Mouse (Mus musculus) heart, adult 2 months (tissue): ENCODE data around the gene Naa60. TPM values are rescaled to one million over a fixed set of nuclear protein-coding genes. Genes with fewer than 3 reads are reported as not detected.
A peak's percentile ranks its signal among the peaks of the same experiment; 100 is the strongest.

ENCODE experiments used
- DNase-seq, 2 experiments: peaks; one replicate each; pipeline ENCODE4 v3.0.0; 2021
- H3K27ac ChIP-seq: fragments of 200-600 bp; 2 replicates; pipeline ENCODE4 v1.8.1; 2022
- H3K27me3 ChIP-seq: fragments of 200-500 bp; 2 replicates; pipeline ENCODE4 v1.6.1; 2012; ENCODE audit warnings: mild to moderate bottlenecking, low read length, inconsistent platforms, mixed read lengths; ENCODE audit not compliant: control insufficient read depth, insufficient read depth
- H3K36me3 ChIP-seq: fragments of 200-500 bp; 2 replicates; pipeline ENCODE4 v1.6.1; 2012; ENCODE audit warnings: low read length, inconsistent platforms; ENCODE audit not compliant: control insufficient read depth, insufficient read depth
- H3K4me1 ChIP-seq: fragments of 200-500 bp; 2 replicates; pipeline ENCODE4 v1.6.1; 2011; ENCODE audit warnings: low read length; ENCODE audit not compliant: control insufficient read depth, insufficient read depth
- H3K4me3 ChIP-seq: fragments of 200-600 bp; 2 replicates; pipeline ENCODE4 v1.8.1; 2022
- H3K79me2 ChIP-seq: fragments of 200-500 bp; replicated peaks from 2 replicates; pipeline ENCODE4 v1.6.1; 2012; ENCODE audit warnings: mild to moderate bottlenecking, inconsistent platforms, low read length, moderate library complexity, mixed read lengths; ENCODE audit not compliant: control insufficient read depth, insufficient read depth
- H3K9ac ChIP-seq: fragments of 200-500 bp; 2 replicates; pipeline ENCODE4 v1.6.1; 2012; ENCODE audit warnings: low read depth, mild to moderate bottlenecking, control low read depth, inconsistent platforms, low read length, mixed read lengths
- CTCF ChIP-seq: fragments of 200-600 bp; IDR thresholded peaks from 2 replicates; pipeline ENCODE4 v1.8.1; 2022; ENCODE audit warnings: antibody characterized with exemption, mild to moderate bottlenecking, moderate library complexity
- EP300 ChIP-seq: fragments of 200-500 bp; IDR thresholded peaks from 2 replicates; pipeline ENCODE4 v1.6.1; 2011; ENCODE audit warnings: low read depth, low read length, control low read depth; ENCODE audit not compliant: insufficient read depth
- POLR2A ChIP-seq: fragments of 200-500 bp; IDR thresholded peaks from 2 replicates; pipeline ENCODE4 v1.6.1; 2011; ENCODE audit warnings: mild to moderate bottlenecking, low read depth, low read length, control low read depth; ENCODE audit not compliant: insufficient read depth
- WGBS: fragments of 180-500 bp; shearing (Covaris S2); methylation state at CpG from one replicate; pipeline ENCODE4 v1.1.7; 2018; 5-methylcytosine and 5-hydroxymethylcytosine counted together
- intact Hi-C: fragments of 180-260 bp; cut with DNase I; formaldehyde crosslinking; loops from one replicate; pipeline ENCODE4 v1.15.1; 2025
- polyA plus RNA-seq: library from polyadenylated mRNA; depleted of rRNA; stranded (reverse); fragments of >200 nt; gene quantifications from 2 replicates; pipeline ENCODE4 v1.2.3, GENCODE M21; 2012
- total RNA-seq, 2 experiments: library from RNA; stranded (reverse); gene quantifications; 2 replicates each; pipeline ENCODE4 v1.2.3; 2021

Gene Naa60
- total and polyA plus RNA-seq, 3 experiments: 48.6 to 50.4 (median 49.4) TPM

DNA sequence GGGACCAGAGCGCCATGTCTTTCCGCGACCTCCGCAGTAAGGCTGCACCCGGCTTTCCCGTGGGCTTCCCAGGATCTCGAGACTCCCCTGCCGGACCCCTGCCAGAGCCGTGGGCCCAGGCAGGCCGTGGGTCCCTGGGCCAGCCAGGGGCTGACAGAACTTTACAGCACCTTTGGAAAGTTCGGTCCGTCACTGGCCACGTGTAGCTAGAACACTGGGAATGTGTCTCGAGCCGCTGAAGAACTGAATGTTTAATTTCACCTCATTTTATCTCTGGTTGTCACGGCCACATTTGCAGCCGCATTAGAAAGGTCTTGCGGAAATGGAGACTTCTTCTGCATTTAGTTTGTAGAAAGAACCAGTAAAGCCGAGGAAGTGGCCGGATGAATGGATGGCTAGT lies 36.9 kb downstream of the Naa60 start:
- Histone ChIP-seq H3K4me3 (peak overlapping the region; percentile 75), H3K4me1 (no peaks in the 10 kb centered on the region), H3K27me3 (no peaks in the 10 kb centered on the region), H3K36me3 (peaks cover 3% of the 10 kb centered on the region), H3K27ac (peak overlapping the region; percentile 90), H3K9ac (peak overlapping the region; percentile 79), H3K79me2 (no peaks in the 10 kb centered on the region)
- TF ChIP-seq CTCF (no peak), POLR2A (no peak), EP300 (no peak)
- DNase-seq: no peak
- WGBS: 3% methylated on average over 20 of the region's 20 CpGs
- intact Hi-C loops: loop anchor here (2.0 kb wide), 2 partner anchors 62 to 94 kb away; partner anchors contain the start of genes Slx4 and Zfp174

GRCm38 (mm10) chr16:3920756-3921155 lies 48.6 kb downstream of the Naa60 start:
- Histone ChIP-seq H3K79me2 (no peaks in the 10 kb centered on the region), H3K36me3 (no peaks in the 10 kb centered on the region; the same call in 1 of the 2 replicates), H3K4me3 (no peak overlapping the region), H3K27me3 (no peaks in the 10 kb centered on the region), H3K4me1 (no peaks in the 10 kb centered on the region), H3K9ac (no peak overlapping the region), H3K27ac (no peak overlapping the region)
- no peak for TF ChIP-seq POLR2A
- TF ChIP-seq CTCF: no peak
- TF ChIP-seq EP300: no peak
- no peak for DNase-seq
- intact Hi-C loops: no loop called here
- 67% methylated on average over 2 of the region's 2 CpGs for WGBS

- Histone ChIP-seq H3K27me3 (no peaks in the 10 kb centered on the region), H3K27ac (no peak overlapping the region), H3K79me2 (no peaks in the 10 kb centered on the region), H3K4me1 (no peaks in the 10 kb centered on the region), H3K36me3 (no peaks in the 10 kb centered on the region), H3K9ac (no peak overlapping the region), H3K4me3 (no peak overlapping the region)
- TF ChIP-seq POLR2A: no peak
- TF ChIP-seq CTCF: no peak
- no peak for TF ChIP-seq EP300
- DNase-seq: no peak
- 88% methylated on average over 3 of the region's 3 CpGs for WGBS
- intact Hi-C loops: no loop called here
These were observed 51.3 kb downstream of the Naa60 start for GRCm38 (mm10) chr16:3923515-3923914.

DNA sequence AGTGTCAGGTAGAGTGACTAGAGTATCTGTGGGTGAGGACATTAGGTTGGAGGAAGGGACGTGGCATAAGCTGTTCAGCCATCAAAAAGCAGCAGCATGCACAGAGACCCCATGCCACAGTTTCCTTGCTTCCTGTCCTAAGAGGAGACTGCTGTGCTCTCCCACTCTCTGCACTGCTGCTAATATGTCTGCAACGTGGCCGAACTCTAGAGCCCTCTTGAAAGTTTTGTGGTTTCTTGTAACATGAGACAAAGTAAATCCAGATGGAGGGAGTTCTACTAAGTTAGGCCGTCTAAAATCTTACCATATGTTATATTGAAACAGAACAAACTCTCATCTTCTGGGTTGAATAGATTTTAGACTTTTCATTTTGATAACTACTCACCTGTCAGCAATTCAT lies 51.8 kb downstream of the Naa60 start:
- Histone ChIP-seq H3K4me3 (no peak overlapping the region), H3K9ac (no peak overlapping the region), H3K79me2 (no peaks in the 10 kb centered on the region), H3K27ac (no peak overlapping the region), H3K36me3 (no peaks in the 10 kb centered on the region), H3K4me1 (no peaks in the 10 kb centered on the region), H3K27me3 (no peaks in the 10 kb centered on the region)
- intact Hi-C loops: no loop called here
- DNase-seq: no peak
- TF ChIP-seq CTCF (no peak), EP300 (no peak), POLR2A (no peak)
- WGBS: 93% methylated on average over 4 of the region's 4 CpGs

GRCm38 (mm10) chr16:3928582-3928981 lies 56.4 kb downstream of the Naa60 start:
- no peak overlapping the region for H3K9ac ChIP-seq
- no peaks in the 10 kb centered on the region for H3K36me3 ChIP-seq

DNA sequence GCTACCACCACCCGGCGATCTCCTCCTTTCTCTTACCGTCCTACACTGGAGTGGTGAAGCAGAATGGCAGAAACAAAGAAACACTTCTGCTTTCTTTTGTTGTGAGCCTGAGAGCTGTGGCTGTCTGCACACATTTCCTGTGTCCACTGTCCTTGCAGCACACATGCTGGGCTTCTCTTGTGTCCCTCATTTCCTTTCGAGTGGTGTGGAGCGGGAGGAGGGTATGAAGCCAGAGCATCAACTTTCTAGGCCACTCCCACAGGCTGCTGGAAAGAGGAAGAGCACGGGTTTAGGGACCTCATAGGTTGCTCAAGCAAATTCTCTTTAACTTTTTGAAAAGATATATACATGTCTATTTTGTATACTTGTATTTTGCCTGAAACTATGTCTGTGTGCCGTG lies 57.0 kb downstream of the Naa60 start:
- intact Hi-C loops: no loop called here
- Histone ChIP-seq H3K79me2 (no peaks in the 10 kb centered on the region), H3K27me3 (no peaks in the 10 kb centered on the region), H3K9ac (no peak overlapping the region), H3K27ac (no peak overlapping the region), H3K4me3 (no peak overlapping the region), H3K4me1 (no peaks in the 10 kb centered on the region), H3K36me3 (no peaks in the 10 kb centered on the region)
- 58% methylated on average over 7 of the region's 7 CpGs for WGBS
- TF ChIP-seq POLR2A (no peak), CTCF (no peak), EP300 (no peak)
- peak in 1 of 2 experiments; percentile 49 for DNase-seq

More at GRCm38 (mm10) chr16:3928582-3928981, 56.4 kb downstream of the Naa60 start:
- H3K4me1 ChIP-seq: no peaks in the 10 kb centered on the region
- DNase-seq: no peak
- no peak overlapping the region for H3K27ac ChIP-seq
- 26% methylated on average over 1 of the region's 1 CpGs for WGBS
- TF ChIP-seq POLR2A (no peak), EP300 (no peak)
- H3K27me3 ChIP-seq: no peaks in the 10 kb centered on the region
- H3K79me2 ChIP-seq: no peaks in the 10 kb centered on the region
- no peak overlapping the region for H3K4me3 ChIP-seq
- intact Hi-C loops: no loop called here
